Mouse (Mus musculus): ENCODE results near the gene Sgms1.

- TF ChIP-seq CTCF (IDR thresholded peaks at IDR 0.05; ENCODE audit: control insufficient read depth, insufficient read depth, insufficient read length) (no peak), USF1 (IDR thresholded peaks at IDR 0.05; ENCODE audit: low read depth) (no peak), MYOD1 (IDR thresholded peaks at IDR 0.05; ENCODE audit: control insufficient read depth, insufficient read length, low read depth) (no peak), CEBPB (IDR thresholded peaks at IDR 0.05; ENCODE audit: low read depth) (no peak), MAX (IDR thresholded peaks at IDR 0.05) (no peak), FOSL1 (IDR thresholded peaks at IDR 0.05; ENCODE audit: insufficient read depth, low read length, poor library complexity, severe bottlenecking) (no peak), MYOG (IDR thresholded peaks at IDR 0.05; ENCODE audit: control insufficient read depth, extremely low read depth, insufficient read length) (no peak)
Measured at GRCm38 (mm10) chr19:32363587-32363986, 25.9 kb downstream of the Sgms1 start.

All from C2C12 (cell line).